Mouse (Mus musculus): ENCODE data around the gene Ctss. TPM values are rescaled to one million over a fixed set of nuclear protein-coding genes. Genes with fewer than 3 reads are reported as not detected.
A peak's percentile ranks its signal among the peaks of the same experiment; 100 is the strongest.

The Ctss gene
- polyA plus RNA-seq, 1 experiment from 2014 or later, result 7.5 TPM

DNA sequence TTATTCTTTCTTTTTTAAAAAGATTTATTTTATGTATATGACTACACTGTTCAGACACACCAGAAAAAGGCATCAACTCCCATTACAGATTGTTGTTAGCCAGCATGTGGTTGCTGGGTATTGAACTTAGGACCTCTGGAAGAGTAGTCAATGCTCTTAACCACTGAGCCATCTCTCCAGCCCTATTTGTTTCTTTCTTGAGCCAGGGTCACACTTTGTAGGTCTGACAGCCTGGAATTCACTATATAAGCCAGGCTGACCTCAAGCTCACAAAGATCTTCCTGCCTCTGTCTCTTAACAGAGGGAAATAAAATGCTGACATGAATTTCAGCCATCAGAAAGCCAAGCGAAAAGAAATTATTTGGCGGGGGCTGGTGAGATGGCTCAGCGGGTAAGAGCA lies 43.0 kb downstream of the Ctss start:
- Histone ChIP-seq H3K27me3 (replicated peaks) (no peaks in the 10 kb centered on the region), H3K9ac (no peak overlapping the region), H3K4me1 (replicated peaks) (no peaks in the 10 kb centered on the region), H3K27ac (ENCODE audit: poor library complexity, severe bottlenecking) (no peak overlapping the region), H3K4me3 (no peak overlapping the region), H3K4me2 (no peak overlapping the region), H3K36me3 (no peaks in the 10 kb centered on the region), H3K9me3 (replicated peaks) (no peaks in the 10 kb centered on the region)
- no peak for ATAC-seq (ENCODE audit: insufficient number of reproducible peaks, low FRiP score)
- WGBS, result 81% methylated on average over 3 of the region's 3 CpGs

DNA sequence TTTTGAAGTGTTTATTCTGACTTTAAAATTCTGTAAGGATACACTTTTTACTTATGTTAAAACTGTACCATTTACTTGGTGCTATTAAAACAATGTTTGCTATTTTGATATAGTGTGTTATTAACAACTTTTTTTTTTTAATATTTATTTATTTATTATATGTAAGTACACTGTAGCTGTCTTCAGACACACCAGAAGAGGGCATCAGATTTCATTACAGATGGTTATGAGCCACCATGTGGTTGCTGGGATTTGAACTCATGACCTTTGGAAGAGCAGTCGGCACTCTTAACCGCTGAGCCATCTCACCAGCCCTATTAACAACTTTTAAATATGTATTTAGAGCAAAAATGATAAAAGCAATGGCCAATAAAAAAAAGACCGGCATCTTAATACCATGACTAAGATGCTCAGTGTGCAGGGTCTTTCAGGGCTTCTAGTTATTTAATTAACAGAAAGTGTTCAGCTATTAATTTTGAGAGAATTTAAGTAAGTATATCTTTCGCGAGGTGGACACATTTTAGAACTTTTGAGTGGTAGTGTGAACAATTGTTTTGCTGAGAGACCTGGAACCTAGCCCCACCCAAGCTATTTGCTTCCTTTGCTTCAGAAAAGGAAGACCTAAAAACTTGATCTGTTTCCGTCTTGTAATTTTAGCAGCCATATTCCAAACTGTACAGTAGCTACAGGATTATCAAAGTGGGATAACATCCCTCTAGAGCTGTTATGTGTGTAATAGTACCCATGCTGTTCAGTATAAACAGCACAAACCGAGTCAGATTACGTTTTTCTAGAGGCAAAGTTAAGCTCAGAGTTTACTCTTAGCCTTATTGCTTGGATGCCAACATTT lies 61.4 kb downstream of the Ctss start:
- Histone ChIP-seq H3K36me3 (peaks cover 17% of the 10 kb centered on the region), H3K4me1 (replicated peaks) (no peaks in the 10 kb centered on the region), H3K4me2 (peak overlapping the region; percentile 64), H3K27me3 (replicated peaks) (no peaks in the 10 kb centered on the region), H3K9me3 (replicated peaks) (no peaks in the 10 kb centered on the region), H3K27ac (ENCODE audit: poor library complexity, severe bottlenecking) (peak overlapping the region; percentile 45), H3K9ac (no peak overlapping the region; the same call in 1 of the 2 replicates), H3K4me3 (peak overlapping the region; percentile 74)
- 48% methylated on average over 8 of the region's 8 CpGs for WGBS
- no peak for ATAC-seq (ENCODE audit: insufficient number of reproducible peaks, low FRiP score)

DNA sequence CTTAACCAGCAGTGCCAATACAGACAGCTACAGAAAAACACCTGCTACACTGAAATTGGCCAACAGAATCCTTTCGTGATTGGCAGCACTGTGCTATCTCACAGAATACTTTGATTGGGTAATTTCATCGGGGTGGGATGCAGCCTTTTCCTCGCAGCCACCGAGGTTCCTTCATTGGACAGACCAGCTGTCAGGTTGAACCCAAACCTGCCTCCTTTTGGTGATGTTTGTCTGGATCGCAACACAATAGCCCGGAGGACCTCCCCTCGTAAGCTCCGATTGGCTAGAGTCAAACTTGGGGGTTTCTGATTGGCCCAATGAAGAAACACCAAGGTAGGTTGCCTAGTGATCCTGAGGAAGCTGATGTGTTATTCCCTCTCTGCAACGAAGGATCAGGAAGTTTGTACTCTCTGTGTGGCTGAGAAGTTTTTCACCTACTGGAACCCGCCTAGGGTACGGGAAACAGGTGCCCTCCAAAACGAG lies 62.1 kb downstream of the Ctss start, which contains the start of gene Golph3l:
Gene Golph3l (plus strand): TSS at position 331 of the 483 bp plus-strand sequence.
- Histone ChIP-seq H3K4me3 (peak within 1 kb of the TSS; percentile 74), H3K4me1 (replicated peaks) (no peaks in the 10 kb centered on the region), H3K27ac (ENCODE audit: poor library complexity, severe bottlenecking) (peak within 1 kb of the TSS; percentile 65), H3K27me3 (replicated peaks) (no peaks in the 10 kb centered on the region), H3K9me3 (replicated peaks) (no peaks in the 10 kb centered on the region), H3K36me3 (peaks cover 22% of the 10 kb centered on the region), H3K4me2 (peak within 1 kb of the TSS; percentile 64), H3K9ac (peak within 1 kb of the TSS; percentile 70)
- WGBS, result 0% methylated on average over 12 of the region's 12 CpGs
- ATAC-seq (ENCODE audit: insufficient number of reproducible peaks, low FRiP score), result peak; percentile 100

DNA sequence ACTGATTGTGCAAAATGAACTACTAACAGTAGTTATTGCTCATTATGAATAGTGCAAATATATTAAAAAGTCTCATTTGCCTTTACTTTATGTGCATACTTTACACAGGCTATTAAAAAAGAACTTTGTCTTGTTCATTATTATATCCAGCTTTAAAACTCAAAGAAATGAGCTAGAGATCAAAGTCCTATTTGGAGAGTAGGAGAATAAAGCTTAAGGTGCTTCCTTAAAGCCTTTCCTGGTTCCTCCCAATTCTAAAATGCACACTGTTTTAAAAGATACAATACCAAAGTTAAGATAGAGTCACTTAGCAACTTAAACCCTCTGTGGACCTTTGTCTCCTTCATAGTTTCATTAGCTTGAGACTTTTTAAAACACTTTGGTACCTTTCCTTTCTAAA lies 72.1 kb downstream of the Ctss start:
- H3K4me2 ChIP-seq, result no peak overlapping the region
- H3K9ac ChIP-seq, result no peak overlapping the region
- ATAC-seq (ENCODE audit: insufficient number of reproducible peaks, low FRiP score), result no peak

DNA sequence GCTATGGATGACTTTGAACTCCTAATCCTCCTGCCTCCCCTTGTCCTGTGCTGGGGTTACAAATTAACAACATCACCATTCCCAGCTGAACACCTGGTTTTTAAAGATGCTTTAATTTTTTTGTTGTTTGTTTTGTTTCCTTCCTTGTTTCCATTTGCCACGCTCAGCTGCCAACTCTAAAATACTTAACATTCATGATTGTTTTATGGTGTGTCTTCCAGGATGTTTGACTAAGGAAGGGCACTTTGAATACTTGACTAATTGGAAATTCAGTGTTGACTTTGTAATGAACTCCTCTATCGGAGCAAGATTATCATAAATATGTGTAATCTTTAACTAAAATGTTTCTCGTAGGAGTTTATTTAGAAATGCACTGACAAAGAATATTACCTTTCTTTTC lies 74.7 kb downstream of the Ctss start:
- whole genome bisulfite sequencing, result 93% methylated on average over 3 of the region's 3 CpGs
- Histone ChIP-seq H3K4me2 (no peak overlapping the region), H3K9me3 (replicated peaks) (no peaks in the 10 kb centered on the region), H3K9ac (no peak overlapping the region), H3K27ac (ENCODE audit: poor library complexity, severe bottlenecking) (no peak overlapping the region), H3K36me3 (peaks cover 28% of the 10 kb centered on the region), H3K4me3 (no peak overlapping the region), H3K4me1 (replicated peaks) (peaks cover 6% of the 10 kb centered on the region), H3K27me3 (replicated peaks) (no peaks in the 10 kb centered on the region)
- no peak for ATAC-seq (ENCODE audit: insufficient number of reproducible peaks, low FRiP score)

More for the DNA sequence above, 72.1 kb downstream of the Ctss start:
- Histone ChIP-seq H3K27me3 (replicated peaks) (no peaks in the 10 kb centered on the region), H3K4me1 (replicated peaks) (no peaks in the 10 kb centered on the region), H3K4me3 (no peak overlapping the region), H3K36me3 (peaks cover 36% of the 10 kb centered on the region), H3K27ac (ENCODE audit: poor library complexity, severe bottlenecking) (no peak overlapping the region), H3K9me3 (replicated peaks) (no peaks in the 10 kb centered on the region)

Other genes with a start within 250 kb of the Ctss start
- gene Mindy1, start 245.4 kb upstream of the Ctss start, polyA plus RNA-seq (2016; fragmentation: Nextera tagmentation; extraction: Ambion mirVana), result 26.9 and 29.7 TPM in 2 replicates
- 29.5 and 31.7 TPM in 2 replicates for gene Prune1, start 244.7 kb upstream of the Ctss start, polyA plus RNA-seq (2016; fragmentation: Nextera tagmentation; extraction: Ambion mirVana)
- 1.2 and 1.7 TPM in 2 replicates for gene Anxa9, start 219.6 kb upstream of the Ctss start, polyA plus RNA-seq (2016; fragmentation: Nextera tagmentation; extraction: Ambion mirVana)
- 136 and 137 TPM in 2 replicates for gene Cers2, start 212.0 kb upstream of the Ctss start, polyA plus RNA-seq (2016; fragmentation: Nextera tagmentation; extraction: Ambion mirVana)
- 29.7 and 30.9 TPM in 2 replicates for gene Setdb1, start 169.6 kb upstream of the Ctss start, polyA plus RNA-seq (2016; fragmentation: Nextera tagmentation; extraction: Ambion mirVana)
- gene 4930558C23Rik, start 123.9 kb upstream of the Ctss start, polyA plus RNA-seq (2016; fragmentation: Nextera tagmentation; extraction: Ambion mirVana), result not detected in 2 replicates
- gene Arnt, start 92.4 kb upstream of the Ctss start, polyA plus RNA-seq (2016; fragmentation: Nextera tagmentation; extraction: Ambion mirVana), result 35.0 and 38.0 TPM in 2 replicates
- 14.2 and 15.1 TPM in 2 replicates for gene Ctsk, start 27.5 kb upstream of the Ctss start, polyA plus RNA-seq (2016; fragmentation: Nextera tagmentation; extraction: Ambion mirVana)
- gene Hormad1, start 32.9 kb downstream of the Ctss start, polyA plus RNA-seq (2016; fragmentation: Nextera tagmentation; extraction: Ambion mirVana), result not detected in 2 replicates
- gene Golph3l, start 62.1 kb downstream of the Ctss start, polyA plus RNA-seq (2016; fragmentation: Nextera tagmentation; extraction: Ambion mirVana), result 24.1 and 25.1 TPM in 2 replicates
- gene Ensa, start 98.2 kb downstream of the Ctss start, polyA plus RNA-seq (2016; fragmentation: Nextera tagmentation; extraction: Ambion mirVana), result 50.8 and 51.4 TPM in 2 replicates
- 65.2 and 66.9 TPM in 2 replicates for gene Mcl1, start 132.0 kb downstream of the Ctss start, polyA plus RNA-seq (2016; fragmentation: Nextera tagmentation; extraction: Ambion mirVana)
- 4.3 and 4.9 TPM in 2 replicates for gene Adamtsl4, start 161.1 kb downstream of the Ctss start, polyA plus RNA-seq (2016; fragmentation: Nextera tagmentation; extraction: Ambion mirVana)
- 82.4 and 90.1 TPM in 2 replicates for gene Ecm1, start 212.8 kb downstream of the Ctss start, polyA plus RNA-seq (2016; fragmentation: Nextera tagmentation; extraction: Ambion mirVana)
- gene Tars2, start 233.4 kb downstream of the Ctss start, polyA plus RNA-seq (2016; fragmentation: Nextera tagmentation; extraction: Ambion mirVana), result 43.6 TPM in 2 replicates

All from heart, embryonic 12.5 days (tissue).